Mouse (Mus musculus): Measurements from ENCODE around the gene Eva1b.

- no peak for TF ChIP-seq CTCF (IDR thresholded peaks at IDR 0.05; ENCODE audit: control insufficient read depth, insufficient read depth, insufficient read length)
- no peak for TF ChIP-seq USF1 (IDR thresholded peaks at IDR 0.05; ENCODE audit: low read depth)
- TF ChIP-seq MYOD1 (IDR thresholded peaks at IDR 0.05; ENCODE audit: control insufficient read depth, insufficient read length, low read depth) = no peak
These were observed 15.6 kb downstream of the Eva1b start, which contains the start of gene Sh3d21 for GRCm38 (mm10) chr4:126163067-126163659.
